Mouse (Mus musculus) neural tube, embryonic 14.5 days (tissue): ENCODE measurements around the gene Mpv17l2. TPM values are rescaled to one million over a fixed set of nuclear protein-coding genes. Genes with fewer than 3 reads are reported as not detected.

Source experiments
- ATAC-seq: fragments of 200-750 bp; cut with Nextera tagmentation; 2 replicates; pipeline ENCODE4 v1.8.0; 2017; ENCODE audit warnings: low read depth, mild to moderate bottlenecking, moderate TSS enrichment, moderate library complexity
- H3K27ac ChIP-seq: fragments of 300-500 bp; sonication (generic); 2 replicates; pipeline ENCODE4 v1.5.1; 2014; ENCODE audit warnings: low read depth, mild to moderate bottlenecking, control low read depth, low read length, moderate library complexity, mixed read lengths
- H3K27me3 ChIP-seq: fragments of 300-500 bp; sonication (generic); 2 replicates; pipeline ENCODE4 v1.6.1; 2014; ENCODE audit warnings: low read length; ENCODE audit not compliant: control insufficient read depth, insufficient read depth
- H3K36me3 ChIP-seq: fragments of 300-500 bp; sonication (generic); 2 replicates; pipeline ENCODE4 v1.6.1; 2014; ENCODE audit warnings: low read length, mixed read lengths; ENCODE audit not compliant: control insufficient read depth, insufficient read depth
- H3K4me1 ChIP-seq: fragments of 300-500 bp; sonication (generic); 2 replicates; pipeline ENCODE4 v1.6.1; 2014; ENCODE audit warnings: low read length; ENCODE audit not compliant: control insufficient read depth, insufficient read depth
- H3K4me2 ChIP-seq: fragments of 300-500 bp; sonication (generic); 2 replicates; pipeline ENCODE4 v1.6.1; 2014; ENCODE audit warnings: mild to moderate bottlenecking, low read depth, low read length, control low read depth
- H3K4me3 ChIP-seq: fragments of 300-500 bp; sonication (generic); 2 replicates; pipeline ENCODE4 v1.5.1; 2014; ENCODE audit warnings: low read depth, low read length, control low read depth, mixed read lengths
- H3K9ac ChIP-seq: fragments of 300-500 bp; sonication (generic); replicated peaks from 2 replicates; pipeline ENCODE4 v1.6.1; 2014; ENCODE audit warnings: low read depth, mild to moderate bottlenecking, control low read depth, low read length, mixed read lengths
- H3K9me3 ChIP-seq: fragments of 300-500 bp; sonication (generic); 2 replicates; pipeline ENCODE4 v1.6.1; 2016; ENCODE audit warnings: low read length; ENCODE audit not compliant: control insufficient read depth
- WGBS: fragments of 180-500 bp; shearing (Covaris S2); extraction: QIAGEN DNeasy Blood & Tissue Kit; methylation state at CpG from one replicate; pipeline ENCODE4 v1.1.7; 2014; 5-methylcytosine and 5-hydroxymethylcytosine counted together
- polyA plus RNA-seq: library from polyadenylated mRNA; unstranded; fragments of >200 nt; fragmentation: Nextera tagmentation; extraction: Ambion mirVana; gene quantifications from 2 replicates; pipeline ENCODE4 v1.2.1, GENCODE M21; 2014

Mpv17l2 gene
- polyA plus RNA-seq, 1 experiment from 2014 or later, result 41.2 TPM

DNA sequence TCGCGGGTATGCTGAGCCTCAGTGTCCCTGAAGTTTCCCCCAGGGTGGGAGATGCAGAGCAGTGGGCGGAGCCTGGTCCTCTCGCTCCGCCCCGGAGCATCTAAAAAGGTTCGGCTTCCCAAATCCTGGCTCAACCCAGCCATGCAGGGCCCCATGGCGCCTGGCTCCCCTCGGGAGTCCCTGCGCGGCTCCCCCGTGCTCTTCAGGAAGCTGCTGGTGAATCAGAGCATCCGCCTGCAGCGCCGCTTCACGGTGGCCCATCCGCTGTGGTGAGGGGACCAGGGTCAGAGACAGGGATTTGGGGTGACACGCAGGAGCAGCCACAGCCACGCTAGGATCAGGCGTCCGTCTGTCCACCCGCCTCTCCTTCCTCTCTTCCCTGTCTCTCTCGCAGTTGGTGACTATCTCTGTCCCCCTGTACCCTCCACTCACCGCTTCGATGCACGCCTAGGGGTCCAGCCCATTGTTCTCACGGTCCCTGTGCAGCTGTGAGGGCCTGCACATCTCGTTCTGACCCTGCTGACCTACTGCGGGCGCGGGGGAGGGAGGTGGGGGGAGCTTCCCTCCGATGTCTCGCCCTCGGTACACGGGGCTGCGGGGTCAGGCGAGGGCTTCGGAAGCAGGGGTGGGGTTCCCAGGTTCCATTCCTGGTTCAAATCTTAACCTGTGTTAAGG, 17.6 kb downstream of the Mpv17l2 start:
- Histone ChIP-seq H3K4me2 (peak overlapping the region; percentile 33), H3K4me1 (peaks cover 5% of the 10 kb centered on the region; the same call in 1 of the 2 replicates), H3K4me3 (peak overlapping the region; percentile 9; the same call in 1 of the 2 replicates), H3K36me3 (no peaks in the 10 kb centered on the region), H3K9ac (peak overlapping the region; percentile 32; the same call in 1 of the 2 replicates), H3K27ac (no peak overlapping the region), H3K27me3 (peaks cover 30% of the 10 kb centered on the region), H3K9me3 (no peaks in the 10 kb centered on the region)
- 3% methylated on average over 38 of the region's 38 CpGs for WGBS
- no peak for ATAC-seq

DNA sequence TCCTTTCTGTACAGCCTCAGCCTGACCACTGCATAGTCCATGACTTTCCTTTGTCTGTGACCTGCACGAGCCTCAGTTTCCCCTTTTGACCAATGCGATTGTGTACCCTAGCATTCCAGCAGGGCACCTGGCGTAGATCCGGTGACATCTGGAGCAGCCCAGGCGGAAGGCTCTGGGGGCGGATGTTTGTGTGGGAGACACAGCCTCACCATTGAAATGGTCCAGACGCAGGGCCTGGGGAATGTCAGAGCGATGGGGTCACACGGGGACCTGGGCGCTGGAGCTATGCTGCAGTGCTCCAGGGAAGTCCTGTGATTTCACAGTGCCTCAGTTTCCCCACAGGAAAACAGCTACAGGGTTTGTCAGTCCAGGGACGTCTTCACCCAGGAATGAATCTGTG, 18.6 kb downstream of the Mpv17l2 start:
- no peak overlapping the region for H3K27ac ChIP-seq
- no peak overlapping the region for H3K4me3 ChIP-seq
- no peaks in the 10 kb centered on the region for H3K9me3 ChIP-seq
- peaks cover 30% of the 10 kb centered on the region for H3K27me3 ChIP-seq
- ATAC-seq, result no peak
- peaks cover 5% of the 10 kb centered on the region; the same call in 1 of the 2 replicates for H3K4me1 ChIP-seq
- WGBS, result 72% methylated on average over 11 of the region's 11 CpGs
- H3K9ac ChIP-seq, result no peak overlapping the region
- H3K36me3 ChIP-seq, result no peaks in the 10 kb centered on the region
- no peak overlapping the region for H3K4me2 ChIP-seq

DNA sequence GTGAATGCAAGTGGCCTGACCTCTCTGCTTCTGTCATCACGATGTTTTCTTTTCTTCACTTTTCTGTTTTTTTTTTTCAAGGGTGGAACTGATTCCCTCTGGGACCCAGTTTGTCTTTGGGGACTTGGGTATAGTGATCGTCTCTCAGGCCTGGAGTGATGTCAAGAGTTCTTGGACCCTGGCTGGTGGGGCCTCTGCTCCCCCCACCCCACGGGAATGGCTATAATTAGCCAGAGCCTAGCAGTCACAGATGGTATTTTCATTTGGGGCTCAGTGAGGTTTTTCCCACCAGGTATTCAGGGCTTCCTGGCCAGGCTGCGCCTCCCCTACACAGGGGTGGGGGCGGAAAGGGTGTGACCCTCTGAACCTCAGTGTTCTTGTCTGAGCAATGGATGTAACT, 19.1 kb downstream of the Mpv17l2 start:
- ATAC-seq, result no peak
- 67% methylated on average over 5 of the region's 5 CpGs for WGBS
- Histone ChIP-seq H3K27me3 (peaks cover 30% of the 10 kb centered on the region), H3K4me2 (no peak overlapping the region), H3K9me3 (no peaks in the 10 kb centered on the region), H3K9ac (no peak overlapping the region), H3K4me1 (peaks cover 5% of the 10 kb centered on the region; the same call in 1 of the 2 replicates), H3K27ac (no peak overlapping the region), H3K36me3 (no peaks in the 10 kb centered on the region), H3K4me3 (no peak overlapping the region)

DNA sequence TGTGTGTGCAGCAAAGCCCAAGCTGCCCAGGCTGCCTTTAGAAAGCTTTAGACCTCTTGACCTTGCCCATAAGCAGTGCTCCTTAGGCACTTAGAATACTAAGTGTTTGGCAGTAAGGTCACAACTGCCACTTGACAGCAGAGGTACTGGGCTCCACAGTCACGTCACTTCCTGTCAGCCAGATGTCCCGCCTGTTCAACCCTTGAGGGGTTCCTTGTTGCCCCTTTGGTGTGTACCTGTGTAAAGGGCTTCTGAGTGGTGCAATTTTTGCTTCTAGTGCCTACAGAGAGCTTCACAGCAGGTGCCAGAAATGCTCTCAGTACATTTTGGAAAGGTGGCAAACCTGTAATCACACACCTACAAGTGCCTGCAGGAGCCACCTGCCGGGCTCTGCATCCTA, 22.5 kb downstream of the Mpv17l2 start:
- ATAC-seq, result no peak
- 74% methylated on average over 3 of the region's 3 CpGs for WGBS
- 0 out of 2 replicates have a peak, but pooled peaks cover 2% of the 10 kb centered on the region for H3K4me1 ChIP-seq
- H3K27ac ChIP-seq, result no peak overlapping the region
- H3K4me3 ChIP-seq, result no peak overlapping the region
- H3K27me3 ChIP-seq, result peaks cover 9% of the 10 kb centered on the region; the same call in 1 of the 2 replicates
- H3K36me3 ChIP-seq, result no peaks in the 10 kb centered on the region
- H3K9me3 ChIP-seq, result no peaks in the 10 kb centered on the region
- no peak overlapping the region for H3K4me2 ChIP-seq
- no peak overlapping the region for H3K9ac ChIP-seq

DNA sequence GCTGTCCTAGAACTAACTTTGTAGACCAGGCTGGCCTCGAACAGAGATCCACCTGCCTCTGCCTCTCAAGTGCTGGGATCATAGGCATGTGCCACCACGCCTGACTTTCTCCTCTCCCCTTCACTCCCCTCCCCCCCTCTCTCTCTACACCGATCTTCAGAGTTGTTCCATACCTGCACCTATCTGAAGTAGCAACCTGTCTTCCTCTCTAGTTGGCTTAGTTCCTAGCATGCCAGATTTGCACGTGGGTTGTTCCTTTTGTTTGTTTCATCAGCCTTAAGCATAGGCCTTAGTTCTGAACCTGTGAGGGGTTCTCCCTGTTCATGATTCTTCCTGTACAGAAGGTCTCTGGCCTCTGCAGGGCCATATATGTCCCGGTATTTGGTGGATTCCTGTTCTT, 23.0 kb downstream of the Mpv17l2 start:
- Histone ChIP-seq H3K27ac (no peak overlapping the region), H3K27me3 (peaks cover 6% of the 10 kb centered on the region; the same call in 1 of the 2 replicates), H3K4me3 (no peak overlapping the region), H3K36me3 (no peaks in the 10 kb centered on the region), H3K9ac (no peak overlapping the region), H3K4me2 (no peak overlapping the region), H3K9me3 (no peaks in the 10 kb centered on the region), H3K4me1 (no peaks in the 10 kb centered on the region)
- 72% methylated on average over 5 of the region's 5 CpGs for WGBS
- no peak for ATAC-seq

DNA sequence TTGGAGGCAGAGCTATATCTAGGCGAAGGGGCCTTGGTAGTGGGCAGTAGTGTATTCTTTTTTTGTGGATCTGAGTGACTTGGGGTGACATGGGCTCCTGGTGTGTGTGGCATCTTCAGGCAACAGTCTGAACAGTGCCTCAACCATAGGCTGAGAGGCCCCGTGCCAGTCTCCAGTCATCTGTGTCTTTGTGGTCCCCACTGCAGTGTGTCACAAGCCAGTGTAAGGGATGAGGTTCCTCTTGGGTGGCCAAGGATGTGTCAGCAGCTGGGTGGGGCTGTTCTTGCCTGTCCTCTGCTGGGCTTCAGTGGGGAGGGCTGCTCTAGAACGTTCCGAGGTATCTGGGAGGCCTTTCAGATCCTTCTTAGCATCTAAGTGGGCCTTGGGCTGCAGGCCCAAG, 29.8 kb downstream of the Mpv17l2 start:
- Histone ChIP-seq H3K4me1 (no peaks in the 10 kb centered on the region), H3K4me2 (no peak overlapping the region), H3K27me3 (peaks cover 5% of the 10 kb centered on the region; the same call in 1 of the 2 replicates), H3K4me3 (no peak overlapping the region), H3K27ac (no peak overlapping the region), H3K9ac (no peak overlapping the region), H3K36me3 (no peaks in the 10 kb centered on the region), H3K9me3 (no peaks in the 10 kb centered on the region)
- no peak for ATAC-seq
- 88% methylated on average over 4 of the region's 4 CpGs for WGBS

DNA sequence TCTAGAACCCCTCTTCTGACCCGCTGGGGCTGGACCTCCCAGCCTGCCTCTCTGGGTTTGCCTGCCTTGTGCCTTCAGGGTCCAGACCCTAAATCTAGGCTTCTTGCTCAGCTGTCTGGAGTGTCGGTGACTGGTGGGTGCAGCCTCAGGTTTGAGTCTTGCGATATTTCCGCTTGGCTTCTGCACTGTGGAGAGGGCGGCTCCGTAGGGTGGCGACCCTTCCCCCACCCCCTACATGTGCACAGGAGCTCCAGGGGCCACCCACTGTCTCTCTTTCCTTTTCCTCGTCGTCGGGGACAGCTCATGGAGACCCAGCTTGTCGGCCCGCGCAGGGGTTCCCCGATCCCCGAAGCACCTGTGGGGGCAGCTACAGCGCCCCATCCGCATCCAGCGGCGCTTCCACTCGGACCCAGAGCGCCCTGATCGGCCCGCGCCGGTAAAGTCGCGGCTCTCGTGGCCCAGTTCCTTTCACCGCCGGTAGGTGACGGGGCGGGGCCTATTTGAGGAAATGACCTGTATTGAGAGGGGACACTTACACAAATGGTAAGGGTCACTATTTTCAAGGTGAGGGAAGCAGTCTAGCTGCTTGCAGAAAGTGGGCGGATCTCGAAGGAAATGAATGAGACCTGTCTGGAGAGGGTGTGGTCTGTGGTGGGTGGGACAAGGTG, 30.8 kb downstream of the Mpv17l2 start:
- H3K4me3 ChIP-seq, result peak overlapping the region; percentile 1; the same call in 1 of the 2 replicates
- H3K4me2 ChIP-seq, result 0 out of 2 replicates have a peak overlapping the region, but pooled peaks have one; percentile 24
- no peak; the same call in 1 of the 2 replicates for ATAC-seq
- no peak overlapping the region for H3K9ac ChIP-seq
- no peaks in the 10 kb centered on the region for H3K36me3 ChIP-seq
- H3K27me3 ChIP-seq, result peaks cover 5% of the 10 kb centered on the region; the same call in 1 of the 2 replicates
- no peaks in the 10 kb centered on the region for H3K9me3 ChIP-seq
- 5% methylated on average over 34 of the region's 34 CpGs for WGBS
- H3K4me1 ChIP-seq, result no peaks in the 10 kb centered on the region
- no peak overlapping the region for H3K27ac ChIP-seq

DNA sequence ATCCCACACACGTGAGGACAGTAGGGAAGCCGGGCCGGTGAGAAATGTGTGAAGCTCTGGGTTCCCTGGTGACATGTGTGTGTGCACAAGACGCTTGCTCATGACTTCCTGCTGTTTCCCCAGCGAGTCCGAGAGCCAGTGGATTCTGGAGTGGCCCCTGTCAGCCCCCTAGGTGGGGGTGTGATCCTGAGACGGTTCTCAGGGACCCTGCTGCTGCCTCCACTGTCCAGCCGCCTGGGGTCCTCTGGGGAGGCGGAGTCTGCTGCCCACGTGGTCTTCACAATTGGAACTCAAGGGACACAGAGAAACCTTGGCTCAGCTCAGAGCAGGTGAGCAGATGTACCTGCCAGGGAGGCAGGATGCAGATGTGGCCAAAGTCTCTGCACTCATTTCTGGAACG, 34.0 kb downstream of the Mpv17l2 start:
- Histone ChIP-seq H3K36me3 (no peaks in the 10 kb centered on the region), H3K9me3 (no peaks in the 10 kb centered on the region), H3K4me1 (no peaks in the 10 kb centered on the region), H3K27ac (no peak overlapping the region), H3K27me3 (0 out of 2 replicates have a peak, but pooled peaks cover 5% of the 10 kb centered on the region), H3K4me2 (no peak overlapping the region), H3K4me3 (no peak overlapping the region), H3K9ac (no peak overlapping the region)
- no peak for ATAC-seq
- 46% methylated on average over 11 of the region's 11 CpGs for WGBS

DNA sequence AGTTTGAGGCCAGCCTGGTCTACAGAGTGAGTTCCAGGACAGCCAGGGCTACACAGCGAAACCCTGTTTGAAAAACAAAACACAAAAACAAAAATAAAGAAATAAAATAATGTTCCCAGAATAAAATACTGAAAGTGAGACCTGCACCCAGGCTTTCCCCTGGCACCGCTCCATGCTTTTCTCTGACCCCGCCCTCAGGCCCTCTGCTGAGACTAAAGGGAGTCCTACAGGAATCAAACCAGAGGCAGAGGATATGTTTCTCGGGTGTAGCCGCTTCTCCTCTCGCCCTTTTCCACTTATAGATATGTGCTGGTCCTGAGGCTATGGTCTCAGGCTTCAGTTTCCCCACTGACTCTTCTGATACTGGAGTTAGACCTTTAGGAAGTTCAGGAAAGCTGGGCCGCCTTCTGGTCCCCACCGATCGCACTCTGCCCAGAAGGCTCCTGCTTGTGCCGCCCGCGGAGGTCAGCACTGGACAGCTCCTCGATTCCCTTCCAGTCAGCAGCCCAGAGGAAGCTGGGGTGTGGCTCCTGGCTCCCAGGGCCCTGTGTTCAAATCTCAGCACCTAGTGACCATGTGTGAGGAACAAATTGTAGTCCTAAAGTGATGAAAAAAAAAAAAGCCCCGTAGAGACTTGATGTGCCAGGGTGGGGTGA, 34.8 kb downstream of the Mpv17l2 start:
- Histone ChIP-seq H3K4me2 (no peak overlapping the region), H3K4me3 (no peak overlapping the region), H3K27me3 (0 out of 2 replicates have a peak, but pooled peaks cover 5% of the 10 kb centered on the region), H3K27ac (no peak overlapping the region), H3K9ac (no peak overlapping the region), H3K4me1 (no peaks in the 10 kb centered on the region), H3K36me3 (no peaks in the 10 kb centered on the region), H3K9me3 (no peaks in the 10 kb centered on the region)
- 31% methylated on average over 14 of the region's 14 CpGs for WGBS
- no peak for ATAC-seq
